Mouse (Mus musculus) kidney, embryonic 14.5 days (tissue): ENCODE measurements around the gene Taz. TPM values are rescaled to one million over a fixed set of nuclear protein-coding genes. Genes with fewer than 3 reads are reported as not detected.

Experiments used
- ATAC-seq: fragments of 200-750 bp; cut with Nextera tagmentation; 2 replicates; pipeline ENCODE4 v1.8.0; 2017; ENCODE audit warnings: moderate number of reproducible peaks, mild to moderate bottlenecking, moderate TSS enrichment, moderate library complexity; ENCODE audit not compliant: low FRiP score, low TSS enrichment
- H3K27ac ChIP-seq: fragments of 300-500 bp; sonication (generic); 2 replicates; pipeline ENCODE4 v1.5.1; 2014; ENCODE audit warnings: low read depth, mild to moderate bottlenecking, low read length, moderate library complexity, mixed read lengths
- H3K27me3 ChIP-seq: fragments of 300-500 bp; sonication (generic); 2 replicates; pipeline ENCODE4 v1.6.1; 2014; ENCODE audit warnings: mild to moderate bottlenecking, low read length; ENCODE audit not compliant: control insufficient read depth, insufficient read depth
- H3K36me3 ChIP-seq: fragments of 300-500 bp; sonication (generic); 2 replicates; pipeline ENCODE4 v1.6.1; 2014; ENCODE audit warnings: low read length, mixed read lengths; ENCODE audit not compliant: control insufficient read depth, insufficient read depth
- H3K4me1 ChIP-seq: fragments of 300-500 bp; sonication (generic); 2 replicates; pipeline ENCODE4 v1.6.1; 2014; ENCODE audit warnings: low read length, mixed read lengths; ENCODE audit not compliant: control insufficient read depth, insufficient read depth
- H3K4me2 ChIP-seq: fragments of 300-500 bp; sonication (generic); replicated peaks from 2 replicates; pipeline ENCODE4 v1.6.1; 2014; ENCODE audit warnings: low read depth, mild to moderate bottlenecking, low read length
- H3K4me3 ChIP-seq: fragments of 300-500 bp; sonication (generic); 2 replicates; pipeline ENCODE4 v1.5.1; 2014; ENCODE audit warnings: mild to moderate bottlenecking, low read length
- H3K9ac ChIP-seq: fragments of 300-500 bp; sonication (generic); 2 replicates; pipeline ENCODE4 v1.6.1; 2014; ENCODE audit warnings: low read depth, mild to moderate bottlenecking, low read length, moderate library complexity
- H3K9me3 ChIP-seq: fragments of 300-500 bp; sonication (generic); 2 replicates; pipeline ENCODE4 v1.6.1; 2016; ENCODE audit warnings: low read length; ENCODE audit not compliant: control insufficient read depth
- WGBS: fragments of 180-500 bp; shearing (Covaris S2); extraction: QIAGEN DNeasy Blood & Tissue Kit; methylation state at CpG from one replicate; pipeline ENCODE4 v1.1.7; 2014; 5-methylcytosine and 5-hydroxymethylcytosine counted together
- polyA plus RNA-seq: library from polyadenylated mRNA; unstranded; fragments of >200 nt; fragmentation: Nextera tagmentation; extraction: Ambion mirVana; gene quantifications from 2 replicates; pipeline ENCODE4 v1.2.1, GENCODE M21; 2014

The Taz gene
- polyA plus RNA-seq, 1 experiment from 2014 or later, result 64.3 TPM

- no peak within 1 kb of the TSS for H3K27ac ChIP-seq
- 21% methylated on average over 37 of the region's 37 CpGs for WGBS
- peak; percentile 98 for ATAC-seq
These were observed 15.1 kb downstream of the Taz start, which contains the start of gene Atp6ap1 for GRCm38 (mm10) chrX:74296538-74297448. TSS of gene Atp6ap1 (plus strand) at chrX:74297097.

DNA sequence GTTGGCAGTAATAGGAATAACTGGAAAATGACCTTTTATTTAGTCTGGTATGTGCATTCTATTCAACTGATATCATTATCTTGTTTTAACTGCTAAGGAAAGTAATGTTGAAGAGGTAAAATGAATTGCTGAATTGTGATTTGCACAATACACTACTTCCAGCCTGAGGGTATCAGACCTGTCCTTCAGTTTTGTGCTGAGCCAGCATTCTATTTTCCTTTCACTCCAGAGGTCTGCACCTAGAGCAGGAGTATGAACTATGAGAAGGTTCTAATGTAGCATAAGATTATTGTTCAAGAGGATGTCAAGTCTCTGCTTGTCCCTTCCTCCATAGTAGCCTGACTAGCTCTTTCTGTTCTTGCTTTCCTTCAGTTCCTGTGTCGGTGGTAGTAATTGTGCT, 16.6 kb downstream of the Taz start:
- Histone ChIP-seq H3K9ac (no peak overlapping the region), H3K4me2 (no peak overlapping the region), H3K36me3 (peaks cover 9% of the 10 kb centered on the region; the same call in 1 of the 2 replicates), H3K4me3 (no peak overlapping the region), H3K4me1 (no peaks in the 10 kb centered on the region), H3K27ac (no peak overlapping the region), H3K9me3 (no peaks in the 10 kb centered on the region), H3K27me3 (no peaks in the 10 kb centered on the region)
- ATAC-seq, result no peak
- 74% methylated on average over 1 of the region's 1 CpGs for WGBS

More at GRCm38 (mm10) chrX:74296538-74297448, 15.1 kb downstream of the Taz start, which contains the start of gene Atp6ap1:
- no peaks in the 10 kb centered on the region for H3K4me1 ChIP-seq
- H3K36me3 ChIP-seq, result peaks cover 7% of the 10 kb centered on the region; the same call in 1 of the 2 replicates
- H3K9me3 ChIP-seq, result no peaks in the 10 kb centered on the region
- H3K4me3 ChIP-seq, result peak within 1 kb of the TSS; percentile 60
- H3K4me2 ChIP-seq, result peak within 1 kb of the TSS; percentile 55
- peak within 1 kb of the TSS; percentile 71 for H3K9ac ChIP-seq
- no peaks in the 10 kb centered on the region for H3K27me3 ChIP-seq

GRCm38 (mm10) chrX:74299721-74300120, 18.0 kb downstream of the Taz start:
- Histone ChIP-seq H3K27ac (no peak overlapping the region), H3K4me1 (no peaks in the 10 kb centered on the region), H3K36me3 (peaks cover 9% of the 10 kb centered on the region; the same call in 1 of the 2 replicates), H3K4me3 (no peak overlapping the region), H3K9me3 (no peaks in the 10 kb centered on the region), H3K9ac (no peak overlapping the region), H3K4me2 (no peak overlapping the region), H3K27me3 (no peaks in the 10 kb centered on the region)
- no peak for ATAC-seq
- WGBS, result 93% methylated on average over 3 of the region's 3 CpGs

- peak within 1 kb of the TSS; percentile 79 for H3K27ac ChIP-seq
- peaks cover 39% of the 10 kb centered on the region for H3K36me3 ChIP-seq
- H3K4me3 ChIP-seq, result peak within 1 kb of the TSS; percentile 60
- peak; percentile 85 for ATAC-seq
- no peaks in the 10 kb centered on the region for H3K27me3 ChIP-seq
- WGBS, result 25% methylated on average over 41 of the region's 41 CpGs
- H3K9me3 ChIP-seq, result no peaks in the 10 kb centered on the region
- peak within 1 kb of the TSS; percentile 68 for H3K9ac ChIP-seq
- H3K4me2 ChIP-seq, result peak within 1 kb of the TSS; percentile 56
- H3K4me1 ChIP-seq, result 0 out of 2 replicates have a peak, but pooled peaks cover 3% of the 10 kb centered on the region
These were observed 23.4 kb downstream of the Taz start, which contains the start of gene Gdi1 for GRCm38 (mm10) chrX:74304867-74305700. TSS of gene Gdi1 (plus strand) at chrX:74304998.

- H3K4me2 ChIP-seq, result peak within 1 kb of the TSS; percentile 63
- peak within 1 kb of the TSS; percentile 79 for H3K9ac ChIP-seq
- ATAC-seq, result peak; percentile 96
- WGBS, result 30% methylated on average over 53 of the region's 59 CpGs
- H3K4me1 ChIP-seq, result no peaks in the 10 kb centered on the region
- peak within 1 kb of the TSS; percentile 60 for H3K4me3 ChIP-seq
- H3K9me3 ChIP-seq, result no peaks in the 10 kb centered on the region
- peak within 1 kb of the TSS; percentile 51; the same call in 1 of the 2 replicates for H3K27ac ChIP-seq
- peaks cover 29% of the 10 kb centered on the region for H3K36me3 ChIP-seq
- H3K27me3 ChIP-seq, result no peaks in the 10 kb centered on the region
These were observed 31.1 kb downstream of the Taz start, which contains the start of gene Fam50a for GRCm38 (mm10) chrX:74312540-74313464. TSS of gene Fam50a (plus strand) at chrX:74313033.

GRCm38 (mm10) chrX:74328725-74329161, 47.0 kb downstream of the Taz start, which contains the start of gene Plxna3:
TSS of gene Plxna3 (plus strand) at chrX:74329066.
- Histone ChIP-seq H3K36me3 (peaks cover 3% of the 10 kb centered on the region; the same call in 1 of the 2 replicates), H3K27ac (peak within 1 kb of the TSS; percentile 37; the same call in 1 of the 2 replicates), H3K27me3 (no peaks in the 10 kb centered on the region), H3K9me3 (no peaks in the 10 kb centered on the region), H3K4me3 (peak within 1 kb of the TSS; percentile 43), H3K4me2 (peak within 1 kb of the TSS; percentile 66), H3K4me1 (0 out of 2 replicates have a peak, but pooled peaks cover 4% of the 10 kb centered on the region), H3K9ac (peak within 1 kb of the TSS; percentile 63)
- WGBS, result 33% methylated on average over 26 of the region's 30 CpGs
- peak; percentile 96 for ATAC-seq

DNA sequence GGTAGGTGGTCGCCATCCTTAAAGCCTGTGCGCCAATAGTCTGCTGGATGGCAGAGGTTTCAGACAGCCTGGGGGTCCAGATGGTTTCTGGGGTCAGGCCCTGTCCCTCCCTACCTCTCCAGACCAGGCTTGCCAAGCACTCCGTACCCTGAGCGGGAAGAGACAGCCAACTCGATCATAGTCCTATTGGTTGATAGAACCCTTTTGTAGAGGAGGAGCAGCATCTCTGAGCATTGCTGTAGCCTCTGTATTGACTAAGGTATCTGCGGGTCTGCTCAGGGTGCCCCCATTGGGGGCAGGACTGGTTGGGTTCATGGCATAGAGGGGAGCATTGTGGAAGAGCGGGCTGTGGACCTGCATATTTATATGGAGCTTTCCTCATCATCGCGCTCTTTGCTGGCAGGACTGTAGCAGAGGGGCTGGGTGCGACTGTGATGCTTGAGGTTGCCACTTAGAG, 47.5 kb downstream of the Taz start:
- H3K36me3 ChIP-seq, result peaks cover 3% of the 10 kb centered on the region; the same call in 1 of the 2 replicates
- peak overlapping the region; percentile 43 for H3K4me3 ChIP-seq
- H3K9ac ChIP-seq, result peak overlapping the region; percentile 63
- peak overlapping the region; percentile 66 for H3K4me2 ChIP-seq
- H3K27ac ChIP-seq, result no peak overlapping the region
- H3K9me3 ChIP-seq, result no peaks in the 10 kb centered on the region
- peak; percentile 57 for ATAC-seq
- 29% methylated on average over 10 of the region's 10 CpGs for WGBS
- no peaks in the 10 kb centered on the region for H3K27me3 ChIP-seq
- H3K4me1 ChIP-seq, result 0 out of 2 replicates have a peak, but pooled peaks cover 4% of the 10 kb centered on the region
